Mouse (Mus musculus) kidney, postnatal 10 days (tissue): Measurements from ENCODE around the gene Hnrnpab.
"Not testable (repeated sequence)": the region's sequence is repeated elsewhere in the genome, so short reads cannot be mapped to it uniquely, and the experiment has no call there.

Experiments used
- DNase-seq: peaks from one replicate; pipeline ENCODE4 v3.0.0; 2021; ENCODE audit warnings: mixed read lengths

Gene Hnrnpab

DNA sequence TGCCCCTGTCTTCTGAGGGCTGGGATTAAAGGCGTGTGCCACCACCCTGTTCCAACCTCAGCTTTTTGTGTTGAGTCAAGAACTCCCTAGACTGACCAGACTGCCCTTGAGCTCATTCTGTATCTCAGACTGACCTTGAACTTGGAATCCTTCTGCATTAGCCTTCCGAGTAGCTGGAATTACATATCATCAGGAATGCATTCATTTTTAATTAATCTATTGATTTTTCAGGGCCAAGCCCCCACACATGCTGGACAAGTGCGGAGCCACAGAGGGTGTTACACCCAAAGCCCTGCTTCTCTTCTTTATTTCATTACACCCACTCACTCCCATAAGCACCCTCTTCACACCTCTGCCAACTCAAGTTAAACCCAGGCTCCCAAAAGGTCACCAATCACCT, 27.1 kb upstream of the Hnrnpab start:
- no peak for DNase-seq

DNA sequence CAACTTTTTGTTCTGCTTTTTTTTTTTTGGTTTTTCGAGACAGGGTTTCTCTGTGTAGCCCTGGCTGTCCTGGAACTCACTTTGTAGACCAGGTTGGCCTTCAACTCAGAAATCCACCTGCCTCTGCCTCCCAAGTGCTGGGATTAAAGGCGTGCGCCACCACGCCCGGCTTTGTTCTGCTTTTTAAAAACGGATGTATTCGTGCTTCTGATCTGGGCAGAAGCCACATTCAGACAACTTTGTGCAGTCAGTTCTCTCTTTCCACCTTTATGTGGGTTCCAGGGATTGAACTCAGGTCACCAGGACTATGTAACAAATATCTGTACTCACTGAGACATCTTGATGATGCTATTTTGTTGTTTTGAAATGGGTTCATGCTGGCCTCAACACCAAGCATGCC, 26.6 kb upstream of the Hnrnpab start:
- DNase-seq: not testable (repeated sequence)

DNA sequence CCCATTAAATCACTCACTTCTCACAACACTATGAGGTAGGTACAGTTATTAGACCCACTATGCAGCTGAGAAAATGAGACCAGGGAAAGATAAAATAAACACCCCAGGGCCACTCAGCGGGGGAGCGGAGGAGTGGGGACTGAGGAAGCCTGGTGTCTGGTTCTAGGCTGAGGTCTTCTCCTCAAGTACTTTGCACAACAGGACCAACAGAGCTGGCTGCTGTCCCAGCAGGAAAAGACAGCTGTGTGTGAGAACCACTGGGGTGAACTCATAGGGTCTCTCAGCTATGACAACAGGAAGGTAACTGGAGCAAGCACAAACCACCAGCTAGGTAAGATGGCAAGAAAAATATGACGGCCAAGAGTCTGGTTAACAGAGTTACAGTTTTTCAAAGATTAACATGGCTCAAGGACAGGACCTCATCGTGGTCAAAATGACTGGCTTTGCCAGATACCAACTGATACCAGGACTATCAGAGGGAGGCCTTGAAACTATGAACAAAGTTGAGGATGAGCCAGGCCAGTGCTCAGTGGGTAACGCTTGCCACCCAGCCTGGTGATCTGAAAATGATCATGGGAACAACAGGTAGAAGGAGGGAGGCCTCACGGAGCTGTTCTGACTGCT, 25.6 kb upstream of the Hnrnpab start:
- peak; percentile 47 for DNase-seq

DNA sequence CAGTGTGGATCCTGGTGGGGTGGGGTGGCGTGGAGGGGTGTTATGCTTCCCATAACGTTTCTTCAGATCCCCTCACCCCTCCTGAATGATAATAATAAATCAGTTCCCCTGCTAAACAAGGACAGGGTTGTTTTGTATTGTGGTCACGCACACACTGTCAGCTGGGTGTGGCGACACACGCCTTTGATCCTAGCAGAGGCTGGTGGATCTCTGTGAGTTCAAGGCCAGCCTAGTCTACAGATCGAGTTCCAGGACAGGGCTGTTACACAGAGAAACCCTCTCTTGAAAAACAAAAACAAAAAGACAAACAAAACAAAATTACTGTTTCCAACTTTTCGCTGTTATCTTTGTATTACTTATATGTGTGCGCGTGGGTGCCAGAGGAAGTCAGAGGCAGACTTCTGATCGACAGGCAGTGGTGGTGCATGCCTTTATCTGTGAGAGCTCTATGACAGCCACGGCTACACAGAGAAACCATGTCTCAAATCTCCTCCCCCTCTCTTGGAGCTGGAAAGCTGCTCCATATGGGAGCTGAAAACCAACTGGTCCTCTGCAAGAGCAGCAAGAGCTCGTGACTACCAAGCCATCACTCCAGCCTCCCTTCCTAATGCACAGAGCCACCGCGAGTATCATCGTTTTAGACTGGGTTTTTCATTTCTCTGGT, 23.1 kb upstream of the Hnrnpab start:
- no peak for DNase-seq

DNA sequence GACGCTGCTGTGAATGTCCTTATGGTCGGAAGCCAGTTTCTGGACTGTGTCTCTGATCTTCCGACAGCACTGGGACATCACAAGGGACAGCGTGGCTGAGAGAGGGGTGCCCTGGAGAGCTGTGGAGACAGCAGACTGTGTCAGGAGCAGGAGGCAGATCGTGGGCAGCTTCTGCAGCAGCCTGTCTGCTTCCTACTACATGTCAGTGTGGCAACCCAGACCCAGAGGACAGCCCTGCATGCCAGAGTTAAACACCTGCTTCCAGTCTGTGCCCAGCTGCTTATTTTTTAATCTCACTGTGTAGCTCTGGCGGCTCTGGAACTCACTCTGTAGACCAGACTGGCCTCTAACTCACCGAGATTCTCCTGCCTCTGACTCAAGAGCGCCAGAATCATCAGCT, 21.3 kb upstream of the Hnrnpab start:
- no peak for DNase-seq

DNA sequence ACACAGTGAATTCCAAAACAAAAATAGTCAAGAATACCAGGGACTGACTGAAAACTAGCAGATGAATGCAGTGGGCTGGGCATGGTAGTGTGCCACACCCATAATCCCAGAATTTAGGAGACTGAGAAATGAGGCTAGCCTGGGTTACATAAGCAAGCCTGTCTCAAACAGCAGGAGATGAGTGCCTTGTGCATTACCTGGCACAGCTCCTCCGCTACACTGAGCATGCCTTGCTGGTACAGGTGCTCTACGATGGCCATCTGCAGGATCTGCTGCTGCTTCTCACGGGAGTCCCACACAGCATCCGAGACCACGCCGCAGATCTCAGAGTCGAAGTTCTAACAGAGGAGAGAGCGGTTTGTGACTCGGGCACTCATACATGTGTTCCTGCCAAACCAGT, 20.8 kb upstream of the Hnrnpab start:
- no peak for DNase-seq

DNA sequence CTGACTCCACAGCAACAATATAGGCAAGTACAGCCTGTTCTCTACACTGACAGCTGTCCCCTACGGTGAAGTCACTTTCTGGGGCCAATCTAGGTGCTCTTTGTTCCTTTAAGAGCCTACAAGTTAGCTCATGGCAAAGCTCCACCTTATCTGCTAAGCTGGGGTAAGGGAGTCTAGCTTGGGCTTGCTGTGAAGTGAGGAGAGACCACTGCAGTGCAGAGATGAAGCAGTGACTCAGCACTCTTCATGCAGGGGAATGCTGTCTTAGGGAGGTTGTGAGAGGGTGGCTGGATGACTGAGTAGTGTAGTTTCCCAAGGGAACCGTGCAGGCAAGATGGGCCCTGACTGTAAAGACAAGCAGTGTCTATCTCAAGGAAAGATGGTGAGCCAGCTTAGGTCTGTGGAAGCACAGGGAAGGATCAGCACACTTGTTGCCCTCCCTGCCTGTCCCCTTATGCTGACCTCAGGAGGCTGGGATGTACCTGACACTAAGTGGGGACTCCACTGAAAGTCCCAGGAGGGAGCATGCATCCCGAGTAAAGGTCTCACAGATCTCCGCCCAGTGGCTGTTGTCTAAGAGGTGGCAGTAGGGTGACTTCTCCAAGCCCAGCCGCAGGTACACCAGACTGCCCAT, 18.7 kb upstream of the Hnrnpab start:
- no peak for DNase-seq

DNA sequence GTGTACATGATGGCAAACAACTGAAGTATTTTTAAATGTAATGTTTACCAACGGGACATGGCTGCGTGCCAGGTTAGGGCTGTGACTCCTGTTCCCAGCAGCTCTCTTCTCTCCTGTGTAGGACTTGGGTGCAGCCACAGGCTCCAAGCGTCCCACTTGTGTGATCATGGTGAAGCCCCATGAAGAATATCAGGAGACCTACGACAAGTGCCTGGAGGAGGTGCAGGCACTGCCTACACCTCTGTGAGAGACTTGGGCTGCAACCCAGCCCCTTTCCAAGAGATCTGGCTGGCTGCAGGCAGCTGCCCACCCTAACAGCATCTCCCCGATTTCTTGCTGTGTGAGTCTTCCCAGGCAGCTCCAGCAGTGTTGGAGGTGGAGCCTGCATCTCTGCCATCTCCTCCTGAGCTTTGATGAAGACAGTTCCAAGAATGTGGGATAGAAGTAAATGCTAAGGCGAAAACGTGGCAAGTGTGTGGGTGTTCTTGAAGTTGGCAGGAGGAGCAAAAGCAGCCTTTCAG, 16.4 kb upstream of the Hnrnpab start:
- DNase-seq: no peak

DNA sequence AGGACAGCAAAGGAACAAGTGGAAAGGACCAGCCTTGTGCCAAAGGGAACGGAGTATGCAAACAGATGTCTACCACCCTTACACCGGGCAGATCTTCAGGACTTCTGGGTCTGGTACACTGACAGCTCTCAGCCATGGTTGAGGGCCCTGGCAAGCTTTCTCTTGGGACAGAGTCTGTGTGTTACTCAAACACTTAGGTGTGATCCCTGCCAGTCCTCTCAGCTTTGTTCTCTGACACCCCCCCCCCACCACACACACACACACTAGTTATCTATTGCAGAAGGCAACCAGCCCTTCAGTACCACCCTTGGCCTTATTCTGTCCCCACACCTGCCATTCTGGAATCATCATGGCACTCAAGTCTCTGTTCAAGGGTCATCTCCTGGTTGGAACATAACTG, 15.1 kb upstream of the Hnrnpab start:
- DNase-seq: no peak

DNA sequence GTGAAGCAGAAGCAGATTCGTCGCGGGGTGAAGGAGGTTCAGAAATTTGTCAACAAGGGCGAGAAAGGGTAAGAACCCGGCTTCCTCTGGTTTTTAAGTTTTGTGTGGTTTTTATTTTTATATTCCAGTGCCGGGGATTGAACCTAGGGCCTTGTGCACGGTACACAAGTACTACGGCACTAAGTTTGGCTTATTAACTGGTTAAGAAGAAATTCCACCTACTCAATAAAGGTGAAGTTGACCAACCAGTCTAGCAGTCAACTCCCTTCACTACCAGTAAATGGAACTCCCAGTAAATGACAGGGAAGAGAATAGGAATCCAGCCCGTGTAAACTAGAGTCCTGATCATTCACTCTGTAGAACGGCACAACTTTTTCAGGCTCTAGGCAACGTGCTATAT, 13.4 kb upstream of the Hnrnpab start:
- no peak for DNase-seq

DNA sequence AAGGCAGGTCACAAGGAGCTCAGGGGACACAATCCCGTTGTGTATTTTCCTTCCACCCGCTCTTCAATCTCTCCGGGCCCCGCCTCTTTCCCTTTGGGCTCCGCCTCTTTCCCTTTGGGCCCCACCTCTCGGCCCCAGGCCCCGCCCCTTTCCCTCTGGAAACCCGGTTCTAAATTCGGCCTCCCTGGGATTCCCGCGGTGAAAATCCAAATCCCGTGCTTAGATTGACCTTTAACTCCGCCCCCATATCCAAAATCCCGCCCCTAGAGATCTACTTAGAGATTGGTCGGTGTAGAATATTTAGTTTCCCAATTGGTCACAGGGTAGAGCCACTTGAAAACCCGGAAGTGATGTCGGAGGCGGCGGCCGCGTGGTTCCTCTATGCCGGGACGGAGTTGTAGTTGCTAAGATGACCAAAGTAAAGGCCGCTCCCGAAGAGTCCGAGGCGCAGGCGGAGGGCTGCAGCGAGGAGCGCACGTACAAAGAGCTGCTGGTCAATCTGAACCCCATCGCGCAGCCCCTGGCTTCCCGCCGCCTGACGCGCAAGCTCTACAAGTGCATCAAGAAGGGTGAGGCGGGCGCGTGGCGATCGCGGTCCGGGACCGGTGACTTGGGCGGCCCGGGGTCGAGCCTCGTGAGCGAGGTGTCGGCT, 12.9 kb upstream of the Hnrnpab start, which contains the start of gene Nhp2:
Gene Nhp2 (plus strand): TSS at position 327 of the 652 bp plus-strand sequence.
- peak; percentile 97 for DNase-seq

DNA sequence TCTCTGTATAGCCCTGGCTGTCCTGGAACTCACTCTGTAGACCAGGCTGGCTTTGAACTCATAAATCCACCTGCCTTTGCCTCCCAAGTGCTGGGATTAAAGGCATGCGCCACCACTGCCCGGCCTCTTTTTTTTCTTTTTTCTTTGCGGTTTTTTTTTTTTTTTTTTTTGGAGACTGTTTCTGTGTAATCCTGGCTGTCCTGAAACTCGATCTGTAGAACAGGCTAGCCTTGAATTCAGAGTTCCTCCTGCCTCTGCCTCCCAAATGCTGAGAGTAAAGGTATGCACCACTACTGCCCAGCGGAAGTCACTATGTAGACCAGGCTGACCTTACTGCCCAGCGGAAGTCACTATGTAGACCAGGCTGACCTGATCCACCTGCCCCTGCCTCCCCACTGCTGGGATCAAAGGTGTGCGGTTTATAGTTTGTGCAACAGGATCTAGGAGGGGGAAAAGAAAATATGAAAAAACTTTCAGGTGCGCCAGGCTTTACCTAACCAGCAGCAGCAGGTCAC, 12.3 kb upstream of the Hnrnpab start:
- DNase-seq: no peak

DNA sequence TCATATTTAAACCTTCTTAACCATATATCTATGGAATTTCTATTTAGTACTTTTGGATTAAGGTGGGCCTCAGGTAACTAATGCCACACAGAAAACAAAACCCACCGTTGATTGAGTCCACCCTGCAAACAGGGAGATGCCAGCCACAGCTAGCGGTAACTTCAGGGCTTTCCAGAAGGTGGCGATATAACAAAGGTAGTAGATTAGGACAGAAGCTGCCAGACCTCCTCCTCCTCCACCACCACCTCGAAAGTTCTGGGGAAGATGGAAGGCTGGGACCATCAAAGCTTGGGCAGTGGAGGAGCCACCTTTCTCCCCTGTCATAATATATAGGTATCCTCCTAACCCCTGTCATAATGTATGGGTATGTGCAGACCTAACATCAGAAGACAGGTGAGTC, 11.0 kb upstream of the Hnrnpab start:
- peak; percentile 85 for DNase-seq

DNA sequence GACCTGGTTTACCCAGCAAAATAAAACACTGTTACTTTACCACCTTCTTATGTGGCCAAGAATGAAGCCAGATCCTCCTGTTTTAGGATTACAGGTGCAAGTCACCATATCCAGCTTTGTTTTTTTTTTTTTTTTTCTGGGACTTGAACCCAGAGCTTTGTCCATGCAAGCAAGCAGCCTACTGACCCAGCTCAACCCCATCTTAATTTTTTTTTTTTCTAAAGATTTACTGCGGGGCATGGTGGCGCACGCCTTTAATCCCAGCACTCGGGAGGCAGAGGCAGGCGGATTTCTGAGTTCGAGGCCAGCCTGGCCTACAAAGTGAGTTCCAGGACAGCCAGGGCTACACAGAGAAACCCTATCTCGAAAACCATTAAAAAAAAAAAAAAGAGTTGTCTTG, 9.5 kb upstream of the Hnrnpab start:
- DNase-seq: not testable (repeated sequence)

DNA sequence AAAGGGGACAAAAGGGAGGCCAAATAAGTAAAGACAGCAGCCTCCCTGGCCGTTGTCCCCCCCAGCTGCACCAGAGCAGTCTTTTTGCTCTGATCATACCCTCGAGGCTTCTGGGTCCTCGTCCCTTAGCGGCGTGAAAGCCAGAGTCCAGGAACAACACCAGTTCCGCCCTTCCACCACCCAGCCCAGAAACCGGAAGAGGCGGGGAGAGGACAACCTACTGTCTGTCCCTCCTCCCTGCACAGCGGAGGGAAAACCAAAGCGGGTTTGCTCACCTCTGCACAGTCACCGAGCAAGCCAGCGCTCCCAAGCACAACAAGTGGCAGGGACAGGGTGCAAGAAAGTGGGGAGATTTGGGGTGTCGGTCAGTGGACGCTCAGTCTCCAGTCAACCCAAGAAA, 9.0 kb upstream of the Hnrnpab start:
- DNase-seq: peak; percentile 84

DNA sequence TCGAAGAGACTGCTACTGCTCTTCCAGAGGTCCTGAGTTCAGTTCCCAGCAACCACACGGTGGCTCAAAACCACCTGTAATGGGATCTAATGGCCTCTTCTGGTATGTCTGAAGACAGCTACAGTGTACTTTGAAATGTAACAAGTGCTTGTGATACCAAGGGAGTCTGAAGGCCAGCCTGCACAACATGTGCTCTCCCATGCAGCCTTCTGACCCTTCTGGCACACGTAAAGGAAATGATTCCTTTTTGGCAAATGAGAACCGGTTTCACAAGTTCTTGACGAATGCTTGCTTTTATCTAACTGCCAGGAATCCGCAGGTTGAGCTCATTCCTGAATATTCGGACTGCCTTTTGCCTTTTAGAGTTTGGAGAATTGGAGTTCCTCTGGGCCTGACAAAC, 8.5 kb upstream of the Hnrnpab start:
- no peak for DNase-seq

DNA sequence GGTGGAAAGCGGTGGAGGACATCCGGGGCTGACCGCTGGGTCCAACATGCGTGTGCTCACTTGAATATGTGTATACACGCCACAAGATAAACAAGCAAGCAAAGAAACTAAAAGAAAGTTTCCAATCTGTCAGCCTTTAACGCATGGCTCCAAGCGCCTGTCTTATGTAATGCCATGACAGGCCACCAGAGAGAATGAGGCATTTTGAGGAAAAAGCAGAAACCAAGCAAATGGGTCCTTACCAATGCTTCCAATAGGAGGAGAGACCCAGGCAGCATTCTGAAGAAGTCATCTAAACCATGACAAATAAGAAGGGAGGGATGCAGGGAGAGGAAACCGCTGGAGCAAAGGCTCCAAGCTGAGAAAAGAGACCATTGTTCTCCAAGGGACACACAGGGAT, 7.6 kb upstream of the Hnrnpab start:
- no peak for DNase-seq

DNA sequence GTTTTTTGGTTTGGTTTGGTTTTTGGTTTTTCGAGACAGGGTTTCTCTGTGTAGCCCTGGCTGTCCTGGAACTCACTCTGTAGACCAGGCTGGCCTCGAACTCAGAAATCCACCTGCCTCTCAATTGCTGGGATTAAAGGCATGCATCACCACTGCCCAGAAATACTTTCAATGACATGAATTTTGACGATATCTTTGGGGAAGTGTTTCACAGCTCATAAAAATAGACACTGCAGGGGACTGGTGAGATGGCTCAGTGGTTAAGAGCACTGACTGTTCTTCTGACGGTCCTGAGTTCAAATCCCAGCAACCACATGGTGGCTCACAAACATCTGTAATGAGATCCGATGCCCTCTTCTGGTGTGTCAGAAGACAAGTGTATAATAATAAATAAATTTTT, 3.3 kb upstream of the Hnrnpab start:
- not testable (repeated sequence) for DNase-seq

DNA sequence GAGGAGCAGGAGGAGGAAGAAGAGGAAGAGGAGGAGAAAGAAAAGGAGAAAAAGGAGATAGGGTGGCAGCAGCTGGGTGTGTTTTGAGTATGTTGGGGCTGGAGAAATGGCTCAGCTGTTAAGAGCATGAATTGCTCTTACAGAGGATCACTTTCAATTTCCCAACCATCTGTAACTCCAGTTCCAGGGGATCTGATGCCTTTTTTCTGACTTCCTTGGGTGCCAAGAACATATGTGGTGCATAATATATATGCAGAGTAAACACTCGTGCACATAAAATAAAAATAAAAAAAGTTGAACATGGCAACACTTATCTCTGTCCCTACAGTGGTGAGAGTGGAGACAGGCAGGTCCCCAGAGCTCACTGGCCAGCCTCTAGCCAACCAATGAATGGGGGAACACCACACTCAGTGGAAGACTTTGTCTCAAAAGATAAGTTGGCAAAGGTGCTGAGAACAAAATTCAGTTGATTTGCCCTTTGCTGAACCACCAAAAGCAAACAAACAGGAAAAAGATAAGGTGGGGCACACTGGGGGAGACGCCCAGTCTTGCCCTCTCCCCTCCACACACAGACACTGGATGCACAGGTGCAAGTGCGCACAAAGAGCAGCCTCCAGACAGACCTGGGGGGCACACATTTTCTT, 2.7 kb upstream of the Hnrnpab start:
- no peak for DNase-seq

DNA sequence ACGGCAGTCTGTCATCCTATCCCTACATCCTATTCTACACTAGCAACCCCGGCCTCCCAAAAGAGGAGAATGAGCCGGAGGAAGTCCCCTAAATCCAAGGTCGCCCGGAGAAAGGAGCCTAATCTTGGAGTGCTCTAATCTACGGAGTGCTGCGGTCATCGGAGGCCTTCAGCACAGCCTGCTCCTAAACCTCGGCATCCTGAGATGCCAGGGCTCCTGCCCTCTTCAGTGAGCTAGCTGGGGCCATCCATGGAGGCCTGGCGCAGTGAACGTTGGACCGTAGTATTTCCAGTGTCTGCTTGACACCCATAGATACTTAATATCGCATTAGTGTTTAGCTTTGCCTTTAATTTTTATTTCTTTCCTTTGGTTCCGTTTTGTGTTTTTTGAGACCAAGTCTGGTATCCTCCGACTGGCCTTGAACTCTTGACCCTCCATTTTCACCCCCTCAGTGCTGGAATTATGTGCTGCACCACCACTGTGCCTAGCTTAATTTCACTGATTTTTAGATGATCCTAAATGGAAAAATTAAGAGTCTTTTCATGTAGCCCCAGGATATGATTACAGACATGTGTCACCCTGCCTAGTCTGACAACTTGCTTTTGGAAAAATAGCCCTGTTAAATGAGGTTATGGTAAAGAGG, 570 bp upstream of the Hnrnpab start:
- DNase-seq: no peak

DNA sequence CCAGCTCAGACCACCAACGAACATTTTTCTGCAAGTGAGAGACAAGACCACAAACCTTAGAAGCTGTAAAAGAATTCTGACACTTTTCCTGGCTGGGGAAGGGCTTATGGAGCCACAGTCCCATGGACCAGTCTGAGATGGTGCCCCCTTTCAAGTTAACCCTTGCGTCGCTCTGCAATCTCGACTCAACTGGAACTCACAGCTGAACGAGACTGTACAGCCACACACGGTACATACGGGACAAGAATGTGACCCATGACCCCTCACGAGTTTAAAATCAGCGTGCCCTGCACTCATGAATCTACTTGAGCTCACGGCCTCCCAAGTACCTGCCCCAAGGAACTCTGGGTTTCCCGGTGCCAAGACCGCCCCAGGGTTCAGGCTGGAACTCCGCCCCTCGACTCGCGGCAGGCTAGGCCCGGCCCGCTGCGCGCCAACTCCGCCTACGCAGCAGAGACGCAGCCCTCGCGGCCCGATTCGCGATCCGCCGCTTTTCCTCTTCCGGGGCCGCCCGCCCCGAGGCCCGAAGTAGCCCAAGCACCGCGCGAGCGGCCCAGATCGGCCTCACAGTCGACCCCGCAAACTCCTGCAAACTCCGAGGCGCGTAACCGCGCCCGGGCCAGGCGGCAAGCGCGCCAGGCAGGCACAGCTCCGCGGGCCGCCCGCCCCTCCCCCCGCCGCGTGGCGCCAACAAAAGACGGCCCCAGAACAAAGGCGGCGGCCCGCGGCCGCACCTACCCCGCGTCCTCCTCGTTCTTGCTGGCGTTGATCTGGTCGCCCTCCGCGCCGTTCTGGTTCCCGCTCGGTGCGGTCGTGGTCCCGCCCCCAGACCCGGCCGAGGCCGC, 823 bp downstream of the Hnrnpab start:
- peak; percentile 95 for DNase-seq
